ENCODE assay signal across 21 mouse cellular contexts in the genomic region with DNA sequence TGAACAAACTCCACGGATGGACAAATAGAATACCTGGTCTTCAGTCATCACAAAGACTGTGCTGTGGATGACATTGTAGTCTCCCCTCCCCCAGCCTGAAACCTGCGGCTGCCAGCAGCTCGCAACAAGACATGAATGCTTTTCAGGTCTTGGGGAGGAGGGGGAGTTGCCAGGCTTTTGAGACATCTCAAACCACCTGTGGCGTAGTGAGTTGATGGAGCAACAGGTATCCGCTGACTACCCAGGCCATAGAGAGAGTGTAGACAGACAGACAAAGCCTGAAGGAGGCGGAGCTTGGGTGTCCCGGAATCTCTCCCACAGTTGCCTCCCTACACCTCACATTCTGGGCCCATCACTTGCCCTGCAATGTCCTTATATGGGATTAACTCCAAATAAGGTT.
A peak's percentile ranks its signal among the peaks of the same experiment; 100 is the strongest.
DNase-seq lines count a peak whose midpoint lies in the region; ATAC-seq and TF ChIP-seq lines count a peak whose summit lies in the region.
"Had no signal": no experiment of that assay in that cellular context is flagged by ENCODE, and none has a peak within 500 bp of the region (broad histone marks: within the 10 kb centered on the region; RNA-seq: fewer than 3 reads in every experiment).

No protein-coding gene starts in this region.

- no peaks in the 10 kb centered on the region for H3K36me3 ChIP-seq in embryonic facial prominence, embryonic 13.5 days
- H3K36me3 ChIP-seq: forebrain, embryonic 15.5 days; G1E had no signal

- no peak for TF ChIP-seq CTCF in layer of hippocampus, adult 2 months (conservative IDR thresholded peaks at IDR 0.05)

- no peak for ATAC-seq in embryonic facial prominence, embryonic 13.5 days (ENCODE audit: insufficient number of reproducible peaks, insufficient read depth, low FRiP score, low TSS enrichment, low read depth)
- ATAC-seq in cerebellum, adult (ENCODE audit: insufficient number of reproducible peaks, low FRiP score, low TSS enrichment), result no peak
- ATAC-seq in megakaryocyte progenitor cell, adult 5-6 weeks (replicated peaks; ENCODE audit: poor library complexity), result no peak
- ATAC-seq: forebrain, embryonic 13.5 days; forebrain, embryonic 15.5 days; forebrain, postnatal 0 days; Patski had no signal

- no peak overlapping the region for H3K4me3 ChIP-seq in layer of hippocampus, adult 2 months
- no peak overlapping the region for H3K4me3 ChIP-seq in embryonic facial prominence, embryonic 13.5 days
- H3K4me3 ChIP-seq: forebrain, embryonic 13.5 days; forebrain, embryonic 15.5 days had no signal

- H3K27me3 ChIP-seq in embryonic facial prominence, embryonic 13.5 days, result no peaks in the 10 kb centered on the region
- H3K27me3 ChIP-seq: Patski had no signal

- H3K9me3 ChIP-seq in embryonic facial prominence, embryonic 13.5 days, result no peaks in the 10 kb centered on the region
- H3K9me3 ChIP-seq: forebrain, embryonic 13.5 days; forebrain, embryonic 15.5 days; G1E had no signal

- DNase-seq in heart, adult 11 months, result peak; percentile 91
- no peak for DNase-seq in heart, postnatal 10 days
- DNase-seq in layer of hippocampus, adult 2 months (ENCODE audit: low spot score in 2 of 2), result no peak
- DNase-seq in layer of hippocampus, adult 18-20 months (ENCODE audit: low spot score in 2 of 2), result no peak
- DNase-seq in R1 (ENCODE audit: low read depth, low spot score), result peak; percentile 52
- DNase-seq: adrenal gland, adult 2 months; adrenal gland, postnatal 10 days; adrenal gland, postnatal 25 days; cerebellum, adult 11-12 months; cerebellum, adult 2 months; cerebellum, adult 9-10 months; cerebellum, postnatal 10 days; cerebellum, postnatal 25 days; forebrain, postnatal 0 days had no signal

- 69% methylated on average over 7 of the region's 7 CpGs for WGBS in embryonic facial prominence, embryonic 13.5 days

- intact Hi-C loops in heart, postnatal 10 days (cut with DNase I), result no loop called here

- H3K4me1 ChIP-seq in embryonic facial prominence, embryonic 13.5 days, result peaks cover 59% of the 10 kb centered on the region

- peak overlapping the region; percentile 62; the same call in 1 of the 2 replicates for H3K27ac ChIP-seq in layer of hippocampus, adult 2 months
- peak overlapping the region; percentile 1; the same call in 1 of the 2 replicates for H3K27ac ChIP-seq in embryonic facial prominence, embryonic 13.5 days
- H3K27ac ChIP-seq: forebrain, embryonic 13.5 days; forebrain, embryonic 15.5 days had no signal

- no peak overlapping the region for H3K4me2 ChIP-seq in embryonic facial prominence, embryonic 13.5 days
- H3K4me2 ChIP-seq: forebrain, embryonic 13.5 days; forebrain, embryonic 15.5 days had no signal

- H3K9ac ChIP-seq in embryonic facial prominence, embryonic 13.5 days, result no peak overlapping the region
- H3K9ac ChIP-seq: forebrain, embryonic 13.5 days; forebrain, embryonic 15.5 days; forebrain, postnatal 0 days had no signal

Comparison
In these comparisons a context has a peak if more than half of its experiments do, and no peak if none do; other contexts are left out.
1. DNase-seq: peak in heart, adult 11 months (single experiment) and R1 (single experiment); none in heart, postnatal 10 days (0 of 2), layer of hippocampus, adult 2 months (0 of 2) and layer of hippocampus, adult 18-20 months (0 of 2).